In the genomic region with DNA sequence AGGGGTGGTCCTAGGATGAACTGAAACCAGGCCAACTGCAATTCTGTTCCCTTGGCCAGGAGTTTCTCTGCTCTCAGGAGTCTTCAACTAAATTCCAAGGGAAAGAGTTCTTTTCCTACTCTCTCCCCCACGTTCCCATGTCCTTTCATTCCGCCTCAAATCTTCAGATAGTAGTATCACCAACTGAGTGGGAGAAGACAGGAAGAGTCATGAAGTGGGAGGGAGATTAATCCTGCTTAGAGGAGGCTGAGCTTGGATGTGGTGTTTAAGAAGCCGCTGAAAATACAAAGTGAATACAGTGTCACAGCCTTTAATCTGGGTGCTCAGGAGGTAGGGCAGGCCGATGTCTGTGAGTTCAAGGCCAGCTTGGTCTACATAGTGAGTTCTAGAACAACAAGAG, we compare ENCODE assay signal across 20 mouse cellular contexts.
"Had no signal": no experiment of that assay in that cellular context is flagged by ENCODE, and none has a peak within 500 bp of the region (broad histone marks: within the 10 kb centered on the region; RNA-seq: fewer than 3 reads in every experiment).

No protein-coding gene starts in this region.

- H3K9ac ChIP-seq: forebrain, postnatal 0 days; heart, embryonic 12.5 days; hindbrain, embryonic 13.5 days; hindbrain, embryonic 15.5 days; limb, embryonic 12.5 days; liver, embryonic 13.5 days had no signal

- H3K27me3 ChIP-seq: heart, embryonic 12.5 days; hindbrain, embryonic 13.5 days; hindbrain, embryonic 15.5 days; limb, embryonic 12.5 days; liver, embryonic 13.5 days had no signal

- H3K4me3 ChIP-seq: heart, embryonic 10.5 days; heart, embryonic 12.5 days; hindbrain, embryonic 13.5 days; hindbrain, embryonic 15.5 days; layer of hippocampus, adult 2 months; limb, embryonic 10.5 days; limb, embryonic 12.5 days; liver, embryonic 13.5 days had no signal

- H3K36me3 ChIP-seq: heart, embryonic 10.5 days; heart, embryonic 12.5 days; hindbrain, embryonic 13.5 days; hindbrain, embryonic 15.5 days; limb, embryonic 10.5 days; limb, embryonic 12.5 days; liver, embryonic 13.5 days had no signal

- H3K9me3 ChIP-seq: heart, embryonic 10.5 days; heart, embryonic 12.5 days; hindbrain, embryonic 13.5 days; hindbrain, embryonic 15.5 days; limb, embryonic 10.5 days; liver, embryonic 13.5 days had no signal

- H3K4me2 ChIP-seq: heart, embryonic 12.5 days; hindbrain, embryonic 13.5 days; hindbrain, embryonic 15.5 days; limb, embryonic 12.5 days had no signal

- H3K4me1 ChIP-seq: hindbrain, embryonic 13.5 days; hindbrain, embryonic 15.5 days; limb, embryonic 10.5 days; limb, embryonic 12.5 days had no signal

- DNase-seq: forebrain, postnatal 0 days; gastrocnemius, postnatal 25 days; heart, adult 18-20 months; heart, postnatal 10 days; heart, postnatal 36 days; kidney, adult 18-20 months; kidney, adult 8-10 months; kidney, postnatal 10 days; kidney, postnatal 25 days; kidney, postnatal 4 days; liver; liver, embryonic 13.5 days had no signal

- ATAC-seq: forebrain, postnatal 0 days; hindbrain, postnatal 0 days had no signal

- H3K27ac ChIP-seq: hindbrain, embryonic 13.5 days; hindbrain, embryonic 15.5 days; hindbrain, postnatal 0 days; layer of hippocampus, adult 2 months; limb, embryonic 10.5 days; limb, embryonic 12.5 days; liver, embryonic 13.5 days had no signal
